Mouse (Mus musculus) testis, adult 2 months (tissue): Measurements from ENCODE around the gene Aqp12. TPM values are rescaled to one million over a fixed set of nuclear protein-coding genes. Genes with fewer than 3 reads are reported as not detected.
A peak's percentile ranks its signal among the peaks of the same experiment; 100 is the strongest.
"Not testable (repeated sequence)": the region's sequence is repeated elsewhere in the genome, so short reads cannot be mapped to it uniquely, and the experiment has no call there.

ENCODE experiments used
- H3K27ac ChIP-seq: fragments of 200-500 bp; 2 replicates; pipeline ENCODE4 v1.5.1; 2012; ENCODE audit warnings: low read depth, low read length; ENCODE audit not compliant: control insufficient read depth, insufficient read depth
- H3K27me3 ChIP-seq: fragments of 200-500 bp; 2 replicates; pipeline ENCODE4 v1.6.1; 2012; ENCODE audit warnings: mild to moderate bottlenecking, low read length, moderate library complexity; ENCODE audit not compliant: control insufficient read depth, insufficient read depth
- H3K36me3 ChIP-seq: fragments of 200-500 bp; 2 replicates; pipeline ENCODE4 v1.6.1; 2012; ENCODE audit warnings: mild to moderate bottlenecking, low read length; ENCODE audit not compliant: control insufficient read depth, insufficient read depth
- H3K4me1 ChIP-seq: fragments of 200-500 bp; 2 replicates; pipeline ENCODE4 v1.6.1; 2012; ENCODE audit warnings: low read length; ENCODE audit not compliant: control insufficient read depth, insufficient read depth
- H3K4me3 ChIP-seq: fragments of 200-500 bp; 2 replicates; pipeline ENCODE4 v1.5.1; 2012; ENCODE audit warnings: low read depth, mild to moderate bottlenecking, low read length, moderate library complexity, mixed read lengths; ENCODE audit not compliant: control insufficient read depth
- CTCF ChIP-seq: fragments of 200-500 bp; IDR thresholded peaks from 2 replicates; pipeline ENCODE4 v1.5.1; 2012; ENCODE audit warnings: low read depth, mild to moderate bottlenecking, inconsistent platforms, low read length, moderate library complexity; ENCODE audit not compliant: control insufficient read depth, insufficient read depth, insufficient replicate concordance
- POLR2A ChIP-seq: fragments of 200-500 bp; IDR thresholded peaks from 2 replicates; pipeline ENCODE4 v1.6.1; 2012; ENCODE audit warnings: low read depth, mild to moderate bottlenecking, inconsistent platforms, low read length, moderate library complexity; ENCODE audit not compliant: control insufficient read depth
- polyA plus RNA-seq: library from polyadenylated mRNA; depleted of rRNA; stranded (reverse); fragments of >200 nt; gene quantifications from 2 replicates; pipeline ENCODE4 v1.2.3, GENCODE M21; 2012; rRNA removed

Gene Aqp12
- polyA plus RNA-seq = 0.37 and 0.59 TPM in 2 replicates

GRCm38 (mm10) chr1:93006061-93006460 lies at the start of gene Aqp12:
TSS of gene Aqp12 (plus strand) at chr1:93006334.
- H3K27ac ChIP-seq = no peak within 1 kb of the TSS
- peaks cover 4% of the 10 kb centered on the region; the same call in 1 of the 2 replicates for H3K4me1 ChIP-seq
- no peak for TF ChIP-seq CTCF
- no peak for TF ChIP-seq POLR2A
- H3K36me3 ChIP-seq = no peaks in the 10 kb centered on the region
- no peak within 1 kb of the TSS for H3K4me3 ChIP-seq
- H3K27me3 ChIP-seq = no peaks in the 10 kb centered on the region

- H3K27me3 ChIP-seq, H3K4me1 ChIP-seq, H3K4me3 ChIP-seq, H3K36me3 ChIP-seq, H3K27ac ChIP-seq: not testable (repeated sequence)
- peak; percentile 31; the same call in 1 of the 2 replicates for TF ChIP-seq CTCF
Measured at GRCm38 (mm10) chr1:92956571-92957335, 49.4 kb upstream of the Aqp12 start.

GRCm38 (mm10) chr1:92958999-92959398 lies 47.1 kb upstream of the Aqp12 start:
- H3K4me1 ChIP-seq = no peaks in the 10 kb centered on the region
- no peaks in the 10 kb centered on the region for H3K27me3 ChIP-seq
- no peak overlapping the region for H3K27ac ChIP-seq
- no peaks in the 10 kb centered on the region for H3K36me3 ChIP-seq
- no peak for TF ChIP-seq POLR2A
- no peak for TF ChIP-seq CTCF
- H3K4me3 ChIP-seq = no peak overlapping the region

- not testable (repeated sequence) for H3K27ac ChIP-seq
Measured at GRCm38 (mm10) chr1:92970791-92971190, 35.3 kb upstream of the Aqp12 start.

GRCm38 (mm10) chr1:92971879-92972795 lies 34.0 kb upstream of the Aqp12 start:
- no peak for TF ChIP-seq CTCF
- no peak for TF ChIP-seq POLR2A
- no peak overlapping the region for H3K4me3 ChIP-seq
- H3K4me1 ChIP-seq = peaks cover 2% of the 10 kb centered on the region; the same call in 1 of the 2 replicates
- H3K27me3 ChIP-seq = no peaks in the 10 kb centered on the region
- H3K36me3 ChIP-seq = no peaks in the 10 kb centered on the region
- no peak overlapping the region for H3K27ac ChIP-seq

More at GRCm38 (mm10) chr1:92970791-92971190, 35.3 kb upstream of the Aqp12 start:
- not testable (repeated sequence) for H3K4me1 ChIP-seq, H3K27me3 ChIP-seq, H3K4me3 ChIP-seq, H3K36me3 ChIP-seq

GRCm38 (mm10) chr1:92972854-92973253 lies 33.3 kb upstream of the Aqp12 start:
- TF ChIP-seq POLR2A (no peak), CTCF (no peak)
- H3K4me3 ChIP-seq = no peak overlapping the region
- no peaks in the 10 kb centered on the region for H3K36me3 ChIP-seq
- H3K27me3 ChIP-seq = no peaks in the 10 kb centered on the region
- no peak overlapping the region for H3K27ac ChIP-seq
- H3K4me1 ChIP-seq = peaks cover 2% of the 10 kb centered on the region; the same call in 1 of the 2 replicates

- Histone ChIP-seq H3K27ac (no peak overlapping the region), H3K27me3 (no peaks in the 10 kb centered on the region), H3K36me3 (no peaks in the 10 kb centered on the region), H3K4me3 (no peak overlapping the region), H3K4me1 (peaks cover 2% of the 10 kb centered on the region; the same call in 1 of the 2 replicates)
- no peak for TF ChIP-seq CTCF
- TF ChIP-seq POLR2A = no peak
Measured at GRCm38 (mm10) chr1:92976141-92976566, 30.0 kb upstream of the Aqp12 start.
